Mouse (Mus musculus) cortical plate, adult 2 months (tissue): ENCODE results near the gene 9830107B12Rik. TPM values are rescaled to one million over a fixed set of nuclear protein-coding genes. Genes with fewer than 3 reads are reported as not detected.

Experiments used
- H3K27ac ChIP-seq: fragments of 200-500 bp; 2 replicates; pipeline ENCODE4 v1.5.1; 2012; ENCODE audit warnings: low read length, control low read depth, inconsistent platforms; ENCODE audit not compliant: insufficient read depth
- H3K4me1 ChIP-seq: fragments of 200-500 bp; 2 replicates; pipeline ENCODE4 v1.6.1; 2011; ENCODE audit warnings: low read length; ENCODE audit not compliant: control insufficient read depth, insufficient read depth
- H3K4me3 ChIP-seq: fragments of 200-500 bp; 2 replicates; pipeline ENCODE4 v1.5.1; 2011; ENCODE audit warnings: mild to moderate bottlenecking, low read length, control low read depth; ENCODE audit not compliant: insufficient read depth
- CTCF ChIP-seq: fragments of 200-500 bp; IDR thresholded peaks from 2 replicates; pipeline ENCODE4 v1.5.1; 2011; ENCODE audit warnings: mild to moderate bottlenecking, control low read depth, low read length; ENCODE audit not compliant: insufficient read depth; ENCODE audit errors: extremely low read depth
- POLR2A ChIP-seq: fragments of 200-500 bp; IDR thresholded peaks from 2 replicates; pipeline ENCODE4 v1.6.1; 2011; ENCODE audit warnings: mild to moderate bottlenecking, low read length, control low read depth; ENCODE audit not compliant: insufficient read depth; ENCODE audit errors: extremely low read depth
- polyA plus RNA-seq: library from polyadenylated mRNA; depleted of rRNA; stranded (reverse); fragments of >200 nt; gene quantifications from 2 replicates; pipeline ENCODE4 v1.2.3, GENCODE M21; 2012; rRNA removed

9830107B12Rik gene
- polyA plus RNA-seq, 1 experiment = not detected

GRCm38 (mm10) chr17:48095718-48096121, 50.3 kb downstream of the 9830107B12Rik start:
- H3K4me1 ChIP-seq = no peaks in the 10 kb centered on the region
- no peak overlapping the region for H3K27ac ChIP-seq
- TF ChIP-seq POLR2A = no peak
- no peak for TF ChIP-seq CTCF
- no peak overlapping the region for H3K4me3 ChIP-seq

- Histone ChIP-seq H3K4me1 (no peaks in the 10 kb centered on the region), H3K4me3 (no peak overlapping the region), H3K27ac (no peak overlapping the region)
- TF ChIP-seq CTCF (no peak), POLR2A (no peak)
Observed at GRCm38 (mm10) chr17:48094820-48095680, 51.0 kb downstream of the 9830107B12Rik start.

- Histone ChIP-seq H3K4me1 (no peaks in the 10 kb centered on the region), H3K4me3 (no peak overlapping the region), H3K27ac (no peak overlapping the region)
- TF ChIP-seq POLR2A (no peak), CTCF (no peak)
Observed at GRCm38 (mm10) chr17:48093286-48093817, 52.7 kb downstream of the 9830107B12Rik start.

GRCm38 (mm10) chr17:48090305-48090704, 55.8 kb downstream of the 9830107B12Rik start:
- no peak overlapping the region for H3K27ac ChIP-seq

GRCm38 (mm10) chr17:48089446-48089845, 56.6 kb downstream of the 9830107B12Rik start:
- TF ChIP-seq CTCF (no peak), POLR2A (no peak)
- Histone ChIP-seq H3K27ac (no peak overlapping the region), H3K4me1 (no peaks in the 10 kb centered on the region), H3K4me3 (no peak overlapping the region)

More at GRCm38 (mm10) chr17:48090305-48090704, 55.8 kb downstream of the 9830107B12Rik start:
- Histone ChIP-seq H3K4me3 (no peak overlapping the region), H3K4me1 (no peaks in the 10 kb centered on the region)
- no peak for TF ChIP-seq CTCF
- TF ChIP-seq POLR2A = no peak

- H3K4me1 ChIP-seq = no peaks in the 10 kb centered on the region
- no peak within 1 kb of the TSS for H3K4me3 ChIP-seq
- TF ChIP-seq CTCF (no peak), POLR2A (no peak)
- no peak within 1 kb of the TSS for H3K27ac ChIP-seq
Observed at GRCm38 (mm10) chr17:48089019-48089418, 57.0 kb downstream of the 9830107B12Rik start, which contains the start of gene 1700067P10Rik. 1700067P10Rik (plus strand) TSS chr17:48089319.

GRCm38 (mm10) chr17:48080626-48081025, 65.4 kb downstream of the 9830107B12Rik start:
- TF ChIP-seq CTCF (no peak), POLR2A (no peak)
- H3K4me3 ChIP-seq = no peak overlapping the region
- H3K4me1 ChIP-seq = no peaks in the 10 kb centered on the region
- no peak overlapping the region for H3K27ac ChIP-seq

Other genes starting within 250 kb of the 9830107B12Rik start
- 44.5 and 48.1 TPM in 2 replicates for gene Foxp4, start 221.6 kb downstream of the 9830107B12Rik start, polyA plus RNA-seq
- gene 1700122O11Rik, start 108.0 kb downstream of the 9830107B12Rik start, polyA plus RNA-seq = not detected in 2 replicates
- gene 1700067P10Rik, start 56.9 kb downstream of the 9830107B12Rik start, polyA plus RNA-seq = 0.19 and 0.28 TPM in 2 replicates
- gene A530064D06Rik, start 21.0 kb upstream of the 9830107B12Rik start, polyA plus RNA-seq = not detected in 2 replicates
- 0.04 TPM in 1 of 2 replicates, not detected in the other for gene Trem1, start 86.5 kb upstream of the 9830107B12Rik start, polyA plus RNA-seq
- 0.30 and 0.38 TPM in 2 replicates for gene Trem3, start 101.5 kb upstream of the 9830107B12Rik start, polyA plus RNA-seq
- 0.38 and 0.55 TPM in 2 replicates for gene Treml4, start 118.0 kb upstream of the 9830107B12Rik start, polyA plus RNA-seq
- 0.30 and 0.31 TPM in 2 replicates for gene Treml2, start 153.2 kb upstream of the 9830107B12Rik start, polyA plus RNA-seq
- gene B430306N03Rik, start 169.9 kb upstream of the 9830107B12Rik start, polyA plus RNA-seq = 0.08 and 0.17 TPM in 2 replicates
- 40.0 and 40.5 TPM in 2 replicates for gene Trem2, start 200.1 kb upstream of the 9830107B12Rik start, polyA plus RNA-seq
- gene Treml1, start 213.6 kb upstream of the 9830107B12Rik start, polyA plus RNA-seq = 0.11 and 0.38 TPM in 2 replicates